Mouse (Mus musculus): ENCODE measurements at regions not wholly inside any gene's neighbourhood (a gene's known extent, or its start where the extent isn't known, plus 50 kb on each side); places are given as distances from the start of the nearest gene placed in this dataset.

- Histone ChIP-seq H3K4me1 (no peaks in the 10 kb centered on the region), H3K27me3 (no peaks in the 10 kb centered on the region), H3K4me3 (no peak overlapping the region), H3K36me3 (ENCODE audit: poor library complexity, severe bottlenecking) (no peaks in the 10 kb centered on the region), H3K4me2 (no peak overlapping the region), H3K9me3 (replicated peaks) (no peaks in the 10 kb centered on the region), H3K27ac (no peak overlapping the region), H3K9ac (no peak overlapping the region)
- no peak for ATAC-seq
Observed at GRCm38 (mm10) chr1:143204070-143204469, 436.4 kb upstream of the B3galt2 start.

DNA sequence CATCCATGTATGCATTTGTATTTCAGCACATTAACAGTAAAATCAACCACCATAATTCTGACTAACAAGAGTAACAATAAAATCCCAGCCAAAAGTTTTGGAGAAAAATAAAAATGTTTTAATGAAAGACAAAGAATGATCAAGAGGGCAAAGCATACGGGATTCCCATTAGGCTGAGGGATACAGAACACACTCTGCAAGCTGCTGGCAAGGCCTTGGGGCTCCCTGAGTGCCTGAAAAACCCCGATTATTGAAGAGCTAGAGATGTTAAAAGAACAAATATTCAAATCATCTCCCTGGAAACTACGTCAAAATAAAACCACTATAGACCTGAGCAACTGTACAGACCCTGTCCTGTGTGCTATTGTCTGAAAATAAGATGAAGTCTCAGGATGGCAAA lies 433.5 kb upstream of the B3galt2 start:
- no peak overlapping the region for H3K4me3 ChIP-seq
- H3K4me1 ChIP-seq: no peaks in the 10 kb centered on the region
- no peaks in the 10 kb centered on the region for H3K27me3 ChIP-seq
- H3K27ac ChIP-seq: no peak overlapping the region
- WGBS: 64% methylated on average over 3 of the region's 3 CpGs
- no peak overlapping the region for H3K4me2 ChIP-seq
- no peak overlapping the region for H3K9ac ChIP-seq
- no peaks in the 10 kb centered on the region for H3K36me3 ChIP-seq (ENCODE audit: poor library complexity, severe bottlenecking)
- no peak for ATAC-seq
- no peaks in the 10 kb centered on the region for H3K9me3 ChIP-seq (replicated peaks)

DNA sequence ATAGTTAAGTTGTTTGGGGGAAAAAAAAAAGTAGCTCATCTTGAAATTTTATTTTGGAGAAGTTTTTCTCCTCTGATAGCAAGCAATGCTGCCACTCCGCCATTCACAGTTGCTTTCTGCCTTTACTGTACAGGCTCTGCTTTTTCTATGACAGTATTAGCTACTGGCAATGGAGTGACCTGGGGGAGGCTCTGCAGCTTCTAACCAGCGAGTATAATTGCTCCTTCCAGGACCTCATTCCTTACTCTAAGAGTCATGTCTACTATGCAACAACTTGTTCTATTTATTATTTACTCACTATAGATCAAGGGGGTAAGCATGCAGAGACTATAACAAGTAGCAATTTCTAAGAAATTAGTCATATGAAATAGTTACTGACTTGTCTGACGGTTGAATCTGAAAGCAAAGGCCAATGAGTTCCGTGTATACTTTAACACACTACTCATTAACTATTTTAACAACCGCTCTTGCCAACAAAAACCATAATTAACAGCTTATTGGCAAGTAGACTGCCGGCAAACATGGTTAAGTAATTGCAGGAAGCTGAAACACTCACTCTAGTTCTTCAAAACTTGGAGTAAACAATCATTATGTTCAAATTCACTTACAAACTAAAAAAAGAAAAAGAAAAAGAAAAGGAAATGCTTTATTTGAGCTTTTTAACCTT lies 432.9 kb upstream of the B3galt2 start:
- no peaks in the 10 kb centered on the region for H3K27me3 ChIP-seq
- H3K4me1 ChIP-seq: no peaks in the 10 kb centered on the region
- no peak overlapping the region for H3K4me3 ChIP-seq
- ATAC-seq: no peak
- no peaks in the 10 kb centered on the region for H3K36me3 ChIP-seq (ENCODE audit: poor library complexity, severe bottlenecking)
- no peak overlapping the region for H3K4me2 ChIP-seq
- no peak overlapping the region for H3K27ac ChIP-seq
- H3K9me3 ChIP-seq (replicated peaks): no peaks in the 10 kb centered on the region
- 60% methylated on average over 6 of the region's 6 CpGs for WGBS
- H3K9ac ChIP-seq: no peak overlapping the region

DNA sequence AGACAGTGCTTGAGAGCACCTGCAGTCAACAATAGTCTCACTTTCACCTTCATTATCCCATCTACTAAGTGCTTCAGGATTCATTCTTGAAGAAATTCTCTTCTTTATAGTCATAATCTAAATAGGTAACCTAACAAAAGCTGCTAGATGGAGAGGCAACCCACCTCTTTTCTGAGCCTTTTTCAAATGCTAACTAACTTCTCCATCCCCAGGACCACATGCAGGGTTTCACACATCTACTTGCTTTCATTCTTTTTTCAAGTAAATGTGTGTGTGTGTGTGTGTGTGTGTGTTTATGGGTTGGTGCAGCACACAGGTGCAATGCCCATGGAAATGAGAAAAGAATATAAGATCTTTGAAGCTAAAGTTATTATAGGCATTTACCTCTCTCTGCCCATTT lies 423.1 kb upstream of the B3galt2 start:
- no peak overlapping the region for H3K4me3 ChIP-seq
- no peaks in the 10 kb centered on the region for H3K27me3 ChIP-seq
- H3K4me2 ChIP-seq: no peak overlapping the region
- H3K9me3 ChIP-seq (replicated peaks): no peaks in the 10 kb centered on the region
- no peak for ATAC-seq
- no peaks in the 10 kb centered on the region for H3K36me3 ChIP-seq (ENCODE audit: poor library complexity, severe bottlenecking)
- H3K9ac ChIP-seq: no peak overlapping the region
- no peaks in the 10 kb centered on the region for H3K4me1 ChIP-seq
- no peak overlapping the region for H3K27ac ChIP-seq

GRCm38 (mm10) chr1:143231969-143232368 lies 408.5 kb upstream of the B3galt2 start:
- no peaks in the 10 kb centered on the region for H3K27me3 ChIP-seq
- no peak overlapping the region for H3K27ac ChIP-seq
- ATAC-seq: no peak
- H3K36me3 ChIP-seq (ENCODE audit: poor library complexity, severe bottlenecking): no peaks in the 10 kb centered on the region
- WGBS: 83% methylated on average over 7 of the region's 7 CpGs
- H3K4me2 ChIP-seq: no peak overlapping the region
- no peak overlapping the region for H3K9ac ChIP-seq
- H3K9me3 ChIP-seq (replicated peaks): no peaks in the 10 kb centered on the region
- no peaks in the 10 kb centered on the region for H3K4me1 ChIP-seq
- H3K4me3 ChIP-seq: no peak overlapping the region

- Histone ChIP-seq H3K4me3 (no peak overlapping the region), H3K9ac (no peak overlapping the region), H3K4me1 (peaks cover 10% of the 10 kb centered on the region; the same call in 1 of the 2 replicates), H3K36me3 (ENCODE audit: poor library complexity, severe bottlenecking) (no peaks in the 10 kb centered on the region), H3K4me2 (no peak overlapping the region), H3K27me3 (no peaks in the 10 kb centered on the region), H3K27ac (no peak overlapping the region), H3K9me3 (replicated peaks) (no peaks in the 10 kb centered on the region)
- 30% methylated on average over 5 of the region's 5 CpGs for WGBS
- peak; percentile 75 for ATAC-seq
Observed at GRCm38 (mm10) chr1:143258470-143259215, 381.8 kb upstream of the B3galt2 start.

GRCm38 (mm10) chr1:143263263-143264038 lies 377.0 kb upstream of the B3galt2 start:
- Histone ChIP-seq H3K9ac (no peak overlapping the region), H3K27ac (no peak overlapping the region), H3K27me3 (no peaks in the 10 kb centered on the region), H3K9me3 (replicated peaks) (no peaks in the 10 kb centered on the region), H3K36me3 (ENCODE audit: poor library complexity, severe bottlenecking) (no peaks in the 10 kb centered on the region), H3K4me3 (no peak overlapping the region), H3K4me2 (no peak overlapping the region), H3K4me1 (peaks cover 6% of the 10 kb centered on the region; the same call in 1 of the 2 replicates)
- ATAC-seq: peak; percentile 14; the same call in 1 of the 2 replicates
- 81% methylated on average over 11 of the region's 11 CpGs for WGBS

DNA sequence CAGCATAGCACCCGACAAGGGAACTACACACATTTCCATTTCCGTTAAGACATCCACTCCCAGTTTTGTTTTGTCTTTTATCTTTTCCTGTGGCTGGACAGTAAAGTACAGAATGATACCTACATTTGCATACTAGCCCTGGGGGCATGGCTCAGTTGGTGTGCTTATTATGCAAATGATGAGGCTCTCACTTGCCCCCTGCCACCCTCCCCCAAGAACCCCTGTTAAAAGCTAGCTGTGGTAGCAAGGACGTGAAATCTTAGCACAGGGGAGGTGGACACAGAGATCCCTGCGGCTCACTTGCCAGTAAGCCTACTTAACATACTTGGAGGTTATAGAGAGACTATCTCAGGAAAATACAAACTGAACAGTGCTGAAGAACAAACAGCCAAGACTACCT lies 375.2 kb upstream of the B3galt2 start:
- Histone ChIP-seq H3K36me3 (ENCODE audit: poor library complexity, severe bottlenecking) (no peaks in the 10 kb centered on the region), H3K4me1 (no peaks in the 10 kb centered on the region), H3K9ac (no peak overlapping the region), H3K4me2 (no peak overlapping the region), H3K27ac (no peak overlapping the region), H3K9me3 (replicated peaks) (no peaks in the 10 kb centered on the region), H3K4me3 (no peak overlapping the region), H3K27me3 (no peaks in the 10 kb centered on the region)
- no peak for ATAC-seq
- 45% methylated on average over 4 of the region's 4 CpGs for WGBS

DNA sequence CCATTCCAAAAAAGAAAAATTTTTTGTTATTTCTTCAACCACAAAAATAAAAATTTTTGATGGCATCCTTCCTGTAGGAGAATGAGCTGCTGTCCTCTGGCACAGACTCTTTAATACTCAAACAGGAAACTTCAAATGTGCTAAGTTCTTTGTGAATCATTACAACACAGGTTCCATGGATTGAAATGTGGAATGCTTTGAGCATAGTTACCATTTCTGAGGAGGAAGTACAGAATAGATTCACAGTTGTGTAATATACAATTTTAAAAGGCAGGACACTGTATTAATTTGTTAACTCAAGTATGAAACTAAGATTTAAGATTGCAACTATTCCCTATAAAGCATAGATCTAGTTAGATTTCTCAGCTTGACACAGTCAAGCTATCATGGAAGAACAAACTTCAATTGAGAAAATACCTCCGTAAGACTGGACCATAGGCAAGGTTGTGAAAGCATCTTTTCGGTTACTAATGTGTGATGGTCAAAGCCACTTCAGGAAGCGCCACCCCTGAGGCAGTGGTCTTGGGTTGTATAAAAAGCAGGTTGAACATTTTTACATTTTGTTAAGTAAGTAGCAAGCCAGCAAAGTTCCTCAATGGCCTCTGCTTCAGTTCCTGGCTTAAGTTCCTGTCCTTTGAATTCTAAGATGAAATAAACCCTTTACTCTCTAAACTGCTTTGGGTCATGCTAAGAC lies 354.0 kb upstream of the B3galt2 start:
- ATAC-seq: no peak
- no peaks in the 10 kb centered on the region for H3K27me3 ChIP-seq
- no peak overlapping the region for H3K4me3 ChIP-seq
- H3K4me1 ChIP-seq: no peaks in the 10 kb centered on the region
- H3K9me3 ChIP-seq (replicated peaks): no peaks in the 10 kb centered on the region
- 98% methylated on average over 3 of the region's 3 CpGs for WGBS
- H3K9ac ChIP-seq: no peak overlapping the region
- H3K27ac ChIP-seq: no peak overlapping the region
- H3K4me2 ChIP-seq: no peak overlapping the region
- no peaks in the 10 kb centered on the region for H3K36me3 ChIP-seq (ENCODE audit: poor library complexity, severe bottlenecking)

DNA sequence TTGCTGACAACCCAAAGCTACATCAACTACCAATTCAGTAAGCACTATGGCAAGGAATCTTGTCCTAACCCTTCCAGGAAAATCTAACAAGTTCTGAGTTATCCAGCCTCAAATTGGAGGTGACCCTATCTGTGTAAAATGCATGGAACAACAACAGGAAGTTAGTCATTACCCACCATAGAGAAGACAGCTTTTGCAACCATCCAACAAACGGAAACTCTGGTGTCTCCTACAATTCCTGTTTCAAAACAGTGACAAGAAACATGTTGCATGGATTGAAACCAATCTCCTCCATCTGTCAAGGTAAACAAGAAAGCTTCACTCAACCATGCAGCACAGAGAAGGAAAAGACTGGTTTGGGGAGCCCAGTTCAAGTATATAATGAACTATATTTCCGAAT lies 353.0 kb upstream of the B3galt2 start:
- Histone ChIP-seq H3K4me2 (no peak overlapping the region), H3K27me3 (no peaks in the 10 kb centered on the region), H3K4me1 (no peaks in the 10 kb centered on the region), H3K27ac (no peak overlapping the region), H3K9me3 (replicated peaks) (no peaks in the 10 kb centered on the region), H3K36me3 (ENCODE audit: poor library complexity, severe bottlenecking) (no peaks in the 10 kb centered on the region), H3K9ac (no peak overlapping the region), H3K4me3 (no peak overlapping the region)
- ATAC-seq: no peak
- WGBS: 87% methylated on average over 2 of the region's 2 CpGs

DNA sequence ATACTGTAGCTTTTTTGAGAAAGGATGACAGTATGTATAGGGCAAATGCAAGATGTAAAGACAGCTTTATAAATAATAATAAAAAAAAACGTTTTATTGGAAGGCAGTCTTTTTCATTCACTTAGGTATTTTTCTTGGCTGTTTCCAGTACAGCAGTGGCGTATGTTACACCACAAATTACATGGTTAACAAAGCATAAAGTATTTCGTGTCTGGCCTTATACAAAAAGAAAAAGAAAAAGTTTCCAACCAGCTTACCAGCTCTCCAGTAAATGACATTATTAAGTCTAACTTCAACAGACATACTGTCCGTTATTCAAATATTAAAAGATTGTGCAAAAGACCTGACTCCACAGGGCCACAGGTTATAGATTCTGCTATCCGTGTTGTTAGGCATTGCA lies 343.9 kb upstream of the B3galt2 start:
- no peak for ATAC-seq
- no peak overlapping the region for H3K9ac ChIP-seq
- H3K4me3 ChIP-seq: no peak overlapping the region
- H3K4me2 ChIP-seq: no peak overlapping the region
- no peak overlapping the region for H3K27ac ChIP-seq
- H3K27me3 ChIP-seq: no peaks in the 10 kb centered on the region
- no peaks in the 10 kb centered on the region for H3K4me1 ChIP-seq
- 74% methylated on average over 5 of the region's 5 CpGs for WGBS
- no peaks in the 10 kb centered on the region for H3K36me3 ChIP-seq (ENCODE audit: poor library complexity, severe bottlenecking)
- no peaks in the 10 kb centered on the region for H3K9me3 ChIP-seq (replicated peaks)

GRCm38 (mm10) chr1:143307379-143307778 lies 333.1 kb upstream of the B3galt2 start:
- no peaks in the 10 kb centered on the region for H3K36me3 ChIP-seq (ENCODE audit: poor library complexity, severe bottlenecking)
- no peak overlapping the region for H3K9ac ChIP-seq
- no peaks in the 10 kb centered on the region for H3K27me3 ChIP-seq
- 72% methylated on average over 3 of the region's 3 CpGs for WGBS
- no peak overlapping the region for H3K4me2 ChIP-seq
- no peak overlapping the region for H3K27ac ChIP-seq
- no peaks in the 10 kb centered on the region for H3K9me3 ChIP-seq (replicated peaks)
- H3K4me1 ChIP-seq: no peaks in the 10 kb centered on the region
- ATAC-seq: no peak
- no peak overlapping the region for H3K4me3 ChIP-seq
